14 mouse cellular contexts compared by ENCODE assay signal in the genomic region with DNA sequence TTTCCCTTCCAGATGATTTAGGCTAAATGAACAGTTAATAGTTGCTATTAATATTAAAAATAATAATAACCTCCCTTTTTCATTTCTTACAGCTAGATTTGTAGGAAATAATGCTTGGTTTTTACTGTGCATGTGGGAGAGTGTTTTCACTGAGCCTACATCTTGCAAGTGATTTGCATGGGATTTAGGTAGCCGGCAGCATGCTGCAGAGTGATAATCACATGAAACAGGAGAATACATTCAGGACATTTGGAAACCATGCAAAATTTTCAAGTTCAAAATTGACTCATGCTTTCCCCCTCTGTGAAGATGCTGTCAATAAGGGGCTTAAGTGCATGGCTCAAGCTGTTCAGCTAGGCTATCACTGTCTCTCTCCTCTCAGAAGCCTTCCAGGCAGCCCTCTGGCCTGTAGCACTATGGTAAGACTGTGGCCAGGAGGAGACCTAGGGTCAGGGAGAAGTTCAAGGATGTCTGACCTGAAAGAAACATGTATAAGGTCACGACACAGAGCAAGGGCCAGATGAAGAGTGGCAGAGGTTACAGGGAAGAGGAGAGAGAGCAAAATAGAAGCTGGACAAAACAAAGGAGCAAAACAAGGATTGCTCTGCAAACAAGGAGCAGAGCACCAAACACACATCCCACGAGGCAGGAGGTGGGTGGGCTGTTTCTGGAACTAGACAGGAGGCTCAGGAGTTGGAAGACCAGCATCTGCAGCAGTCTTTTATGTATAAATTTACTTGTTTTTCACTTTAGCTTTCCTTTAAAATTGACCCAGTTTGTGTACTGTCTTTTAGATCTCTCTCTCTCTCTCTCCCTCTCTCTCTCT.
DNase-seq lines count a peak whose midpoint lies in the region; ATAC-seq and TF ChIP-seq lines count a peak whose summit lies in the region.
"Had no signal": no experiment of that assay in that cellular context is flagged by ENCODE, and none has a peak within 500 bp of the region (broad histone marks: within the 10 kb centered on the region; RNA-seq: fewer than 3 reads in every experiment).

No protein-coding gene starts in this region.

- no peak for TF ChIP-seq EP300 in stomach, postnatal 0 days (optimal IDR thresholded peaks at IDR 0.05)

- no peak overlapping the region for H3K4me3 ChIP-seq in forebrain, embryonic 14.5 days (ENCODE audit: low read depth, low read length)
- H3K4me3 ChIP-seq in neural tube, embryonic 12.5 days: no peak overlapping the region
- no peak overlapping the region for H3K4me3 ChIP-seq in stomach, postnatal 0 days (ENCODE audit: low read depth, low read length)
- no peak overlapping the region for H3K4me3 ChIP-seq in heart, embryonic 11.5 days (ENCODE audit: low read depth, low read length)
- H3K4me3 ChIP-seq: limb, embryonic 15.5 days had no signal

- H3K9ac ChIP-seq in forebrain, embryonic 14.5 days (ENCODE audit: low read length): no peak overlapping the region
- H3K9ac ChIP-seq in neural tube, embryonic 12.5 days: no peak overlapping the region
- no peak overlapping the region for H3K9ac ChIP-seq in stomach, postnatal 0 days (ENCODE audit: low read length)
- no peak overlapping the region for H3K9ac ChIP-seq in heart, embryonic 11.5 days (ENCODE audit: low read depth, low read length)
- H3K9ac ChIP-seq: limb, embryonic 15.5 days had no signal

- no peak for TF ChIP-seq CTCF in stomach, postnatal 0 days (IDR thresholded peaks at IDR 0.05; ENCODE audit: low read depth)

- H3K27ac ChIP-seq in forebrain, embryonic 14.5 days (ENCODE audit: low read depth, low read length): peak overlapping the region; percentile 10; the same call in 1 of the 2 replicates
- peak overlapping the region; percentile 23 for H3K27ac ChIP-seq in neural tube, embryonic 12.5 days
- H3K27ac ChIP-seq in stomach, postnatal 0 days (replicated peaks): no peak overlapping the region
- H3K27ac ChIP-seq in heart, embryonic 11.5 days (ENCODE audit: low read depth, low read length): no peak overlapping the region
- H3K27ac ChIP-seq: limb, embryonic 15.5 days; macrophage had no signal

- no peaks in the 10 kb centered on the region for H3K27me3 ChIP-seq in forebrain, embryonic 14.5 days (replicated peaks; ENCODE audit: control insufficient read depth, insufficient read depth, low read length)
- no peaks in the 10 kb centered on the region for H3K27me3 ChIP-seq in neural tube, embryonic 12.5 days (replicated peaks)
- no peaks in the 10 kb centered on the region for H3K27me3 ChIP-seq in stomach, postnatal 0 days (ENCODE audit: control insufficient read depth, insufficient read depth, low read length)
- H3K27me3 ChIP-seq in heart, embryonic 11.5 days (ENCODE audit: control insufficient read depth, insufficient read depth, low read length): no peaks in the 10 kb centered on the region
- H3K27me3 ChIP-seq: limb, embryonic 15.5 days had no signal

- WGBS in forebrain, embryonic 14.5 days: 33% methylated on average over 3 of the region's 3 CpGs
- WGBS in neural tube, embryonic 12.5 days: 13% methylated on average over 3 of the region's 3 CpGs
- WGBS in stomach, postnatal 0 days: 27% methylated on average over 3 of the region's 3 CpGs
- 49% methylated on average over 3 of the region's 3 CpGs for WGBS in heart, embryonic 11.5 days (ENCODE audit: insufficient replicate concordance)

- no peak for DNase-seq in frontal cortex, postnatal 10 days (ENCODE audit: low spot score in 2 of 2)
- DNase-seq in forebrain, embryonic 14.5 days (ENCODE audit: low spot score): no peak
- DNase-seq in layer of hippocampus, adult 9-11 months: peak; percentile 48
- no peak for DNase-seq in stomach, postnatal 0 days (ENCODE audit: low spot score)
- DNase-seq in cerebellum, adult 8-10 months: no peak
- DNase-seq: cerebellum, adult 2 months; gastrocnemius, postnatal 36 days; kidney, postnatal 14 days had no signal

- H3K9me3 ChIP-seq in forebrain, embryonic 14.5 days (replicated peaks; ENCODE audit: control insufficient read depth, low read length): no peaks in the 10 kb centered on the region
- no peaks in the 10 kb centered on the region for H3K9me3 ChIP-seq in neural tube, embryonic 12.5 days
- H3K9me3 ChIP-seq in stomach, postnatal 0 days (ENCODE audit: control insufficient read depth, low read length): no peaks in the 10 kb centered on the region
- no peaks in the 10 kb centered on the region for H3K9me3 ChIP-seq in heart, embryonic 11.5 days (replicated peaks; ENCODE audit: control insufficient read depth, low read length)
- H3K9me3 ChIP-seq: G1E; limb, embryonic 15.5 days had no signal

- no peaks in the 10 kb centered on the region for H3K36me3 ChIP-seq in forebrain, embryonic 14.5 days (ENCODE audit: control insufficient read depth, insufficient read depth, low read length)
- H3K36me3 ChIP-seq in neural tube, embryonic 12.5 days: no peaks in the 10 kb centered on the region
- no peaks in the 10 kb centered on the region for H3K36me3 ChIP-seq in stomach, postnatal 0 days (ENCODE audit: control insufficient read depth, insufficient read depth, low read length)
- no peaks in the 10 kb centered on the region for H3K36me3 ChIP-seq in heart, embryonic 11.5 days (ENCODE audit: control insufficient read depth, insufficient read depth, low read length)
- H3K36me3 ChIP-seq: G1E; limb, embryonic 15.5 days had no signal

- no peak overlapping the region for H3K4me2 ChIP-seq in forebrain, embryonic 14.5 days (ENCODE audit: low read length)
- H3K4me2 ChIP-seq in neural tube, embryonic 12.5 days (replicated peaks): no peak overlapping the region
- H3K4me2 ChIP-seq in stomach, postnatal 0 days (replicated peaks; ENCODE audit: low read depth): no peak overlapping the region
- no peak overlapping the region for H3K4me2 ChIP-seq in heart, embryonic 11.5 days
- H3K4me2 ChIP-seq: limb, embryonic 15.5 days had no signal

- H3K4me1 ChIP-seq in forebrain, embryonic 14.5 days (ENCODE audit: control insufficient read depth, insufficient read depth, low read length): peaks cover 6% of the 10 kb centered on the region; the same call in 1 of the 2 replicates
- H3K4me1 ChIP-seq in neural tube, embryonic 12.5 days: peaks cover 29% of the 10 kb centered on the region
- H3K4me1 ChIP-seq in stomach, postnatal 0 days (replicated peaks; ENCODE audit: control insufficient read depth, insufficient read depth): no peaks in the 10 kb centered on the region
- no peaks in the 10 kb centered on the region for H3K4me1 ChIP-seq in heart, embryonic 11.5 days (ENCODE audit: control insufficient read depth, insufficient read depth, low read length)
- H3K4me1 ChIP-seq: limb, embryonic 15.5 days had no signal

- peak; percentile 87 for ATAC-seq in frontal cortex, adult (ENCODE audit: low TSS enrichment)
- ATAC-seq in forebrain, embryonic 14.5 days: peak; percentile 42; the same call in 1 of the 2 replicates
- peak; percentile 33; the same call in 1 of the 2 replicates for ATAC-seq in neural tube, embryonic 12.5 days (ENCODE audit: low FRiP score, low read depth)
- no peak for ATAC-seq in stomach, postnatal 0 days (ENCODE audit: low FRiP score, low TSS enrichment)
- no peak for ATAC-seq in heart, embryonic 11.5 days (replicated peaks; ENCODE audit: insufficient number of reproducible peaks, low FRiP score, low TSS enrichment)

Comparison
In these comparisons a context has a peak if more than half of its experiments do, and no peak if none do; other contexts are left out.
1. ATAC-seq: peak in frontal cortex, adult (single experiment), forebrain, embryonic 14.5 days (single experiment) and neural tube, embryonic 12.5 days (single experiment); none in stomach, postnatal 0 days (single experiment) and heart, embryonic 11.5 days (single experiment).
2. H3K27ac ChIP-seq: peak in forebrain, embryonic 14.5 days (single experiment) and neural tube, embryonic 12.5 days (single experiment); none in stomach, postnatal 0 days (single experiment) and heart, embryonic 11.5 days (single experiment).